In genomic region chr12:99986797-99987196, GRCm38 (mm10) we compare ENCODE assay signal across 10 mouse cellular contexts.
"Had no signal": no experiment of that assay in that cellular context is flagged by ENCODE, and none has a peak within 500 bp of the region (broad histone marks: within the 10 kb centered on the region; RNA-seq: fewer than 3 reads in every experiment).

No protein-coding gene starts in this region.

- DNase-seq: kidney, adult 11 months; kidney, postnatal 14 days; lung, embryonic 14.5 days; lung, postnatal 10 days; retina, postnatal 1 day; right cerebral cortex, postnatal 14 days; thymus, adult 2 months; thymus, postnatal 36 days had no signal

- ATAC-seq: liver, embryonic 12.5 days; midbrain, embryonic 13.5 days had no signal
